Mouse (Mus musculus) liver, embryonic 14.5 days (tissue): ENCODE data around the gene Hsd11b1.

Experiments used
- CTCF ChIP-seq: IDR thresholded peaks from 2 replicates; pipeline ENCODE4 v1.5.1; 2016; ENCODE audit warnings: antibody characterized with exemption, low read depth, control low read depth
- EP300 ChIP-seq: IDR thresholded peaks from 2 replicates; pipeline ENCODE4 v1.6.1; 2016; ENCODE audit warnings: antibody characterized with exemption, low read depth

DNA sequence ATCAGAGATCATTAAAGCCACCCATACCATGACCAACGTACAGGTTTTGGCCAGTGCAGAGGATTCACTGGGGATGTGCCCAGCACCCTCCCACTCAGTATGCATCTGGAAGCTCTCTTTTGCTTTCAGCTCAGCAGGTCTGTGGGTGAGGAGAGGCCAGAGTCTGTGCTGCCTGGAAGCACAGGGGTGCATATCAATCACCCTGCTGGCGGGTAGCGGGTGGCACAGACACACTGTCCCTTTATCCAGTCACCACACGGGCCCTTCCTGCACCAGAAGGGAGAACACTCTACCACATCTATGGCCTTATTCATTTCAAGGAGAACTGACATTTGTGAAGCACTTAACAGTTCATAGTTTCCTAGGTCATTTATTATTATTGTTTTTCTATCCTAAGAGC is 25.4 kb downstream of the Hsd11b1 start:
- TF ChIP-seq EP300: no peak
- TF ChIP-seq CTCF: no peak
